Mouse (Mus musculus) embryonic facial prominence, embryonic 13.5 days (tissue): Measurements from ENCODE around the gene Cpt1b. TPM values are rescaled to one million over a fixed set of nuclear protein-coding genes. Genes with fewer than 3 reads are reported as not detected.

Experiments used
- ATAC-seq: fragments of 200-750 bp; cut with Nextera tagmentation; 2 replicates; pipeline ENCODE4 v1.8.0; 2017; ENCODE audit warnings: low read depth; ENCODE audit not compliant: insufficient number of reproducible peaks, insufficient read depth, low FRiP score, low TSS enrichment
- H3K27ac ChIP-seq: fragments of 300-500 bp; sonication (generic); 2 replicates; pipeline ENCODE4 v1.5.1; 2015; ENCODE audit warnings: moderate library complexity, mild to moderate bottlenecking, inconsistent platforms
- H3K27me3 ChIP-seq: fragments of 300-500 bp; sonication (generic); 2 replicates; pipeline ENCODE4 v1.6.1; 2015; ENCODE audit warnings: mild to moderate bottlenecking, inconsistent platforms
- H3K36me3 ChIP-seq: fragments of 300-500 bp; sonication (generic); 2 replicates; pipeline ENCODE4 v1.6.1; 2015; ENCODE audit warnings: mild to moderate bottlenecking, inconsistent platforms
- H3K4me1 ChIP-seq: fragments of 300-500 bp; sonication (generic); 2 replicates; pipeline ENCODE4 v1.6.1; 2015; ENCODE audit warnings: inconsistent platforms
- H3K4me2 ChIP-seq: fragments of 300-500 bp; sonication (generic); 2 replicates; pipeline ENCODE4 v1.6.1; 2015; ENCODE audit warnings: moderate library complexity, mild to moderate bottlenecking, inconsistent platforms
- H3K4me3 ChIP-seq: fragments of 300-500 bp; sonication (generic); 2 replicates; pipeline ENCODE4 v1.5.1; 2015; ENCODE audit warnings: mild to moderate bottlenecking, inconsistent platforms
- H3K9ac ChIP-seq: fragments of 300-500 bp; sonication (generic); 2 replicates; pipeline ENCODE4 v1.6.1; 2015; ENCODE audit warnings: mild to moderate bottlenecking, inconsistent platforms
- H3K9me3 ChIP-seq: fragments of 300-500 bp; sonication (generic); 2 replicates; pipeline ENCODE4 v1.6.1; 2016; ENCODE audit warnings: inconsistent platforms
- WGBS: fragments of 180-500 bp; shearing (Covaris S2); methylation state at CpG from one replicate; pipeline ENCODE4 v1.1.7; 2015; ENCODE audit warnings: mixed read lengths; 5-methylcytosine and 5-hydroxymethylcytosine counted together
- polyA plus RNA-seq: library from polyadenylated mRNA; unstranded; fragments of >200 nt; fragmentation: Nextera tagmentation; extraction: Ambion mirVana; gene quantifications from 2 replicates; pipeline ENCODE4 v1.2.1, GENCODE M21; 2015

Cpt1b gene
- polyA plus RNA-seq, 1 experiment from 2014 or later: 0.55 TPM

GRCm38 (mm10) chr15:89377938-89378828, 47.5 kb downstream of the Cpt1b start:
- ATAC-seq: no peak
- Histone ChIP-seq H3K4me1 (peaks cover 35% of the 10 kb centered on the region), H3K9ac (peak overlapping the region; percentile 61), H3K27ac (no peak overlapping the region), H3K36me3 (no peaks in the 10 kb centered on the region), H3K9me3 (no peaks in the 10 kb centered on the region), H3K27me3 (peaks cover 65% of the 10 kb centered on the region), H3K4me2 (peak overlapping the region; percentile 72), H3K4me3 (peak overlapping the region; percentile 43)
- 9% methylated on average over 46 of the region's 46 CpGs for WGBS

GRCm38 (mm10) chr15:89377362-89377761, 48.3 kb downstream of the Cpt1b start:
- Histone ChIP-seq H3K9me3 (no peaks in the 10 kb centered on the region), H3K4me1 (peaks cover 43% of the 10 kb centered on the region), H3K4me3 (peak overlapping the region; percentile 16), H3K9ac (peak overlapping the region; percentile 22; the same call in 1 of the 2 replicates), H3K27me3 (peaks cover 60% of the 10 kb centered on the region), H3K36me3 (peaks cover 5% of the 10 kb centered on the region), H3K4me2 (peak overlapping the region; percentile 72), H3K27ac (no peak overlapping the region)
- WGBS: 2% methylated on average over 18 of the region's 18 CpGs
- no peak for ATAC-seq

- Histone ChIP-seq H3K4me3 (peak within 1 kb of the TSS; percentile 16), H3K27me3 (peaks cover 57% of the 10 kb centered on the region), H3K36me3 (peaks cover 9% of the 10 kb centered on the region), H3K9ac (peak within 1 kb of the TSS; percentile 22; the same call in 1 of the 2 replicates), H3K9me3 (no peaks in the 10 kb centered on the region), H3K27ac (no peak within 1 kb of the TSS), H3K4me2 (peak within 1 kb of the TSS; percentile 72), H3K4me1 (peaks cover 44% of the 10 kb centered on the region)
- no peak for ATAC-seq
- WGBS: 14% methylated on average over 16 of the region's 16 CpGs
These were observed 48.7 kb downstream of the Cpt1b start, which contains the start of gene Tymp for GRCm38 (mm10) chr15:89376957-89377356. Gene Tymp (minus strand): TSS chr15:89377039.

- H3K4me3 ChIP-seq: no peak overlapping the region
- peaks cover 52% of the 10 kb centered on the region for H3K27me3 ChIP-seq
- H3K4me2 ChIP-seq: no peak overlapping the region
- 85% methylated on average over 7 of the region's 7 CpGs for WGBS
- H3K27ac ChIP-seq: no peak overlapping the region
- peaks cover 44% of the 10 kb centered on the region for H3K4me1 ChIP-seq
- H3K9ac ChIP-seq: no peak overlapping the region
- H3K36me3 ChIP-seq: peaks cover 18% of the 10 kb centered on the region
- H3K9me3 ChIP-seq: no peaks in the 10 kb centered on the region
- ATAC-seq: no peak
These were observed 49.6 kb downstream of the Cpt1b start for GRCm38 (mm10) chr15:89376040-89376439.

- ATAC-seq: no peak
- H3K27me3 ChIP-seq: peaks cover 41% of the 10 kb centered on the region
- peaks cover 44% of the 10 kb centered on the region for H3K4me1 ChIP-seq
- no peaks in the 10 kb centered on the region for H3K9me3 ChIP-seq
- H3K4me3 ChIP-seq: no peak overlapping the region
- WGBS: 91% methylated on average over 17 of the region's 17 CpGs
- H3K4me2 ChIP-seq: peak overlapping the region; percentile 91
- no peak overlapping the region for H3K9ac ChIP-seq
- H3K27ac ChIP-seq: no peak overlapping the region
- H3K36me3 ChIP-seq: peaks cover 29% of the 10 kb centered on the region
These were observed 50.7 kb downstream of the Cpt1b start for GRCm38 (mm10) chr15:89374801-89375534.

GRCm38 (mm10) chr15:89374340-89374739, 51.3 kb downstream of the Cpt1b start:
- WGBS: 51% methylated on average over 9 of the region's 9 CpGs

GRCm38 (mm10) chr15:89373762-89374248, 51.9 kb downstream of the Cpt1b start, which contains the start of gene Sco2:
Gene Sco2 (minus strand): TSS chr15:89373846.
- Histone ChIP-seq H3K4me3 (peak within 1 kb of the TSS; percentile 72), H3K27me3 (peaks cover 31% of the 10 kb centered on the region), H3K36me3 (peaks cover 41% of the 10 kb centered on the region), H3K27ac (peak within 1 kb of the TSS; percentile 88), H3K4me2 (peak within 1 kb of the TSS; percentile 91), H3K4me1 (peaks cover 36% of the 10 kb centered on the region), H3K9me3 (no peaks in the 10 kb centered on the region), H3K9ac (peak within 1 kb of the TSS; percentile 81)
- peak; percentile 67 for ATAC-seq
- WGBS: under 1% methylated on average over 42 of the region's 42 CpGs

More at GRCm38 (mm10) chr15:89374340-89374739, 51.3 kb downstream of the Cpt1b start:
- peak overlapping the region; percentile 88 for H3K27ac ChIP-seq
- peaks cover 35% of the 10 kb centered on the region for H3K36me3 ChIP-seq
- H3K4me3 ChIP-seq: peak overlapping the region; percentile 72
- H3K27me3 ChIP-seq: peaks cover 36% of the 10 kb centered on the region
- H3K4me1 ChIP-seq: peaks cover 41% of the 10 kb centered on the region
- peak overlapping the region; percentile 81 for H3K9ac ChIP-seq
- peak overlapping the region; percentile 91 for H3K4me2 ChIP-seq
- H3K9me3 ChIP-seq: no peaks in the 10 kb centered on the region
- no peak for ATAC-seq

GRCm38 (mm10) chr15:89373027-89373761, 52.5 kb downstream of the Cpt1b start:
- H3K9ac ChIP-seq: peak overlapping the region; percentile 81
- peaks cover 30% of the 10 kb centered on the region for H3K4me1 ChIP-seq
- peak; percentile 65 for ATAC-seq
- no peaks in the 10 kb centered on the region for H3K9me3 ChIP-seq
- H3K27me3 ChIP-seq: peaks cover 25% of the 10 kb centered on the region
- H3K36me3 ChIP-seq: peaks cover 47% of the 10 kb centered on the region
- H3K4me2 ChIP-seq: peak overlapping the region; percentile 91
- H3K27ac ChIP-seq: peak overlapping the region; percentile 88
- peak overlapping the region; percentile 72 for H3K4me3 ChIP-seq
- WGBS: 1% methylated on average over 35 of the region's 35 CpGs

GRCm38 (mm10) chr15:89372536-89372935, 53.1 kb downstream of the Cpt1b start:
- H3K27me3 ChIP-seq: peaks cover 18% of the 10 kb centered on the region
- WGBS: 80% methylated on average over 7 of the region's 7 CpGs
- ATAC-seq: no peak
- H3K9me3 ChIP-seq: no peaks in the 10 kb centered on the region
- peaks cover 25% of the 10 kb centered on the region for H3K4me1 ChIP-seq
- H3K27ac ChIP-seq: no peak overlapping the region
- peaks cover 53% of the 10 kb centered on the region for H3K36me3 ChIP-seq
- peak overlapping the region; percentile 91 for H3K4me2 ChIP-seq
- H3K4me3 ChIP-seq: peak overlapping the region; percentile 72; the same call in 1 of the 2 replicates
- peak overlapping the region; percentile 81; the same call in 1 of the 2 replicates for H3K9ac ChIP-seq

- ATAC-seq: no peak
- WGBS: 88% methylated on average over 13 of the region's 13 CpGs
- Histone ChIP-seq H3K36me3 (peaks cover 58% of the 10 kb centered on the region), H3K4me2 (no peak overlapping the region), H3K4me1 (peaks cover 20% of the 10 kb centered on the region), H3K9me3 (no peaks in the 10 kb centered on the region), H3K27ac (no peak overlapping the region), H3K9ac (no peak overlapping the region), H3K4me3 (no peak overlapping the region), H3K27me3 (peaks cover 14% of the 10 kb centered on the region)
These were observed 53.6 kb downstream of the Cpt1b start for GRCm38 (mm10) chr15:89372068-89372467.
